Mouse (Mus musculus) limb, embryonic 14.5 days (tissue): ENCODE data around the gene Mitd1. TPM values are rescaled to one million over a fixed set of nuclear protein-coding genes. Genes with fewer than 3 reads are reported as not detected.

Source experiments
- ATAC-seq: fragments of 200-750 bp; cut with Nextera tagmentation; 2 replicates; pipeline ENCODE4 v1.8.0; 2017; ENCODE audit warnings: low read depth, moderate number of reproducible peaks, moderate TSS enrichment; ENCODE audit not compliant: low FRiP score
- DNase-seq: peaks from one replicate; pipeline ENCODE4 v3.0.0-alpha.2; 2015; ENCODE audit warnings: low spot score
- H3K27ac ChIP-seq: fragments of 300-500 bp; sonication (generic); replicated peaks from 2 replicates; pipeline ENCODE4 v1.5.1; 2014; ENCODE audit warnings: low read depth, mild to moderate bottlenecking, low read length, moderate library complexity, mixed read lengths
- H3K27me3 ChIP-seq: fragments of 300-500 bp; sonication (generic); 2 replicates; pipeline ENCODE4 v1.6.1; 2014; ENCODE audit warnings: low read length, mixed read lengths; ENCODE audit not compliant: control insufficient read depth, insufficient read depth
- H3K36me3 ChIP-seq: fragments of 300-500 bp; sonication (generic); 2 replicates; pipeline ENCODE4 v1.6.1; 2014; ENCODE audit warnings: mild to moderate bottlenecking, low read length, moderate library complexity, mixed read lengths; ENCODE audit not compliant: control insufficient read depth, insufficient read depth
- H3K4me1 ChIP-seq: fragments of 300-500 bp; sonication (generic); 2 replicates; pipeline ENCODE4 v1.6.1; 2014; ENCODE audit warnings: antibody characterized with exemption, low read length, mixed read lengths; ENCODE audit not compliant: control insufficient read depth, insufficient read depth
- H3K4me2 ChIP-seq: fragments of 300-500 bp; sonication (generic); replicated peaks from 2 replicates; pipeline ENCODE4 v1.6.1; 2014; ENCODE audit warnings: low read depth, mild to moderate bottlenecking, low read length, moderate library complexity; ENCODE audit not compliant: severe bottlenecking
- H3K4me3 ChIP-seq: fragments of 300-500 bp; sonication (generic); replicated peaks from 2 replicates; pipeline ENCODE4 v1.5.1; 2014; ENCODE audit warnings: low read length
- H3K9ac ChIP-seq: fragments of 300-500 bp; sonication (generic); 2 replicates; pipeline ENCODE4 v1.6.1; 2014; ENCODE audit warnings: mild to moderate bottlenecking, low read depth, low read length, moderate library complexity; ENCODE audit not compliant: severe bottlenecking
- H3K9me3 ChIP-seq: fragments of 300-500 bp; sonication (generic); 2 replicates; pipeline ENCODE4 v1.6.1; 2016; ENCODE audit warnings: low read length; ENCODE audit not compliant: control insufficient read depth
- POLR2A ChIP-seq: fragments of 200-500 bp; IDR thresholded peaks from 2 replicates; pipeline ENCODE4 v1.8.0; 2012; ENCODE audit warnings: inconsistent platforms, mild to moderate bottlenecking, moderate library complexity, borderline replicate concordance; ENCODE audit not compliant: insufficient read depth, insufficient read length; ENCODE audit errors: extremely low read depth
- WGBS: fragments of 180-500 bp; shearing (Covaris S2); extraction: QIAGEN DNeasy Blood & Tissue Kit; methylation state at CpG from one replicate; pipeline ENCODE4 v1.1.7; 2014; 5-methylcytosine and 5-hydroxymethylcytosine counted together
- polyA plus RNA-seq, 2 experiments: library from polyadenylated mRNA; depleted of rRNA in 1 of 2; stranded (reverse) in 1 of 2; unstranded in 1 of 2; fragments of >200 nt; fragmentation: Nextera tagmentation in 1 of 2; extraction: Ambion mirVana in 1 of 2; gene quantifications; 2 replicates each; pipeline versions ENCODE4 v1.2.1 to v1.2.3; 2012 to 2014

The Mitd1 gene
- polyA plus RNA-seq, 2 experiments: 27.6 to 30.5 TPM

DNA sequence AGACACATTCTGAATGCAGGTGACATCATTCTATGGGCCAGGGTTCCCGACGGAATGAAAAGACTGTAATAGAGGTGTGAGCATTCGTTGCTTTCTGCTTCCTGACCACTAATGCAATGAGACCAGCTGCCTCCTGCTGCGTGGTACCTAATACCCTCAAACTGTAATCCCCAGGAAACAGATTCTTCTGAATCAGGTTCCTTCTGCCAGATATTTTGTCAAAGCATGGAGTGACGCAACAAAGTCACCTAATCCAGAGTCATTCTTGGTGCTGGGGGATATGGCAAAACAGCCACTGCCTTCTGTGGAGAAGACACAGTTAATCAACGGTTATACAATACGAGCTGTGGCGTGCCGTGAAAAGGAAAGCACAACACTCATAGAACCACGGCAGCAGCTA, 21.6 kb downstream of the Mitd1 start:
- DNase-seq: no peak
- H3K36me3 ChIP-seq: no peaks in the 10 kb centered on the region
- H3K9me3 ChIP-seq: no peaks in the 10 kb centered on the region
- 0 out of 2 replicates have a peak, but pooled peaks cover 5% of the 10 kb centered on the region for H3K27me3 ChIP-seq
- no peak overlapping the region for H3K27ac ChIP-seq
- no peak overlapping the region for H3K9ac ChIP-seq
- H3K4me2 ChIP-seq: no peak overlapping the region
- WGBS: 59% methylated on average over 10 of the region's 10 CpGs
- peaks cover 6% of the 10 kb centered on the region; the same call in 1 of the 2 replicates for H3K4me1 ChIP-seq
- TF ChIP-seq POLR2A: no peak
- no peak overlapping the region for H3K4me3 ChIP-seq
- ATAC-seq: no peak

- H3K4me2 ChIP-seq: no peak overlapping the region
- no peak for TF ChIP-seq POLR2A
Observed at GRCm38 (mm10) chr1:37867684-37868322, 22.4 kb downstream of the Mitd1 start.

GRCm38 (mm10) chr1:37867056-37867455, 23.2 kb downstream of the Mitd1 start:
- Histone ChIP-seq H3K9me3 (no peaks in the 10 kb centered on the region), H3K27ac (no peak overlapping the region), H3K4me2 (no peak overlapping the region), H3K4me1 (0 out of 2 replicates have a peak, but pooled peaks cover 2% of the 10 kb centered on the region), H3K9ac (no peak overlapping the region), H3K4me3 (no peak overlapping the region), H3K27me3 (0 out of 2 replicates have a peak, but pooled peaks cover 5% of the 10 kb centered on the region), H3K36me3 (no peaks in the 10 kb centered on the region)
- WGBS: 82% methylated on average over 1 of the region's 1 CpGs
- no peak for DNase-seq
- no peak for ATAC-seq
- no peak for TF ChIP-seq POLR2A

More at GRCm38 (mm10) chr1:37867684-37868322, 22.4 kb downstream of the Mitd1 start:
- 0 out of 2 replicates have a peak, but pooled peaks cover 2% of the 10 kb centered on the region for H3K4me1 ChIP-seq
- 72% methylated on average over 10 of the region's 10 CpGs for WGBS
- H3K4me3 ChIP-seq: no peak overlapping the region
- no peaks in the 10 kb centered on the region for H3K36me3 ChIP-seq
- H3K9ac ChIP-seq: no peak overlapping the region
- no peak for ATAC-seq
- H3K9me3 ChIP-seq: no peaks in the 10 kb centered on the region
- DNase-seq: no peak
- 0 out of 2 replicates have a peak, but pooled peaks cover 5% of the 10 kb centered on the region for H3K27me3 ChIP-seq
- H3K27ac ChIP-seq: no peak overlapping the region

DNA sequence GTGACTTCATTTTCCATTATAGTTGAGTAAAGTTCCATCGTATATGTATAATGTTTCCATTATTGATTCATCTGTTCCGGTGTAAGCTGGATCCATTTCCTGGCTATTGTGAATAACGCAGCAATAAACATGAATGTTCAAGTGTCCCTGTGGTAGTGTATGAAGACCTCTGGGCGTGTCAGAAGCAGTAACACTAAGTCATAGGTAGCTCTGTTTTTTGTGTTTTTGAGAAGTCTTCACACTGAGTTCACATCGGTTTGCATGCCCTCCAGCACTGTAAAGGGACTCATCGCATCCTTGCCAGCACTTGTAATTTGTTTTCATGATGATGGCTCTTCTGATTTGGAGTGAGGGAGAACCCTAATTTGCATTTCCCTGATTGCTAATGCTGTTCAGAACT, 23.9 kb downstream of the Mitd1 start, which contains the start of gene Tsga10:
Tsga10 (minus strand) TSS at position 144 of the 400 bp plus-strand sequence.
- H3K27me3 ChIP-seq: 0 out of 2 replicates have a peak, but pooled peaks cover 5% of the 10 kb centered on the region
- peak within 1 kb of the TSS; percentile 59 for H3K9ac ChIP-seq
- peak within 1 kb of the TSS; percentile 65 for H3K4me3 ChIP-seq
- H3K4me2 ChIP-seq: peak within 1 kb of the TSS; percentile 68
- 75% methylated on average over 6 of the region's 6 CpGs for WGBS
- DNase-seq (no peak), ATAC-seq (no peak)
- no peak for TF ChIP-seq POLR2A
- H3K27ac ChIP-seq: peak within 1 kb of the TSS; percentile 59; the same call in 1 of the 2 replicates
- 0 out of 2 replicates have a peak, but pooled peaks cover 2% of the 10 kb centered on the region for H3K4me1 ChIP-seq
- no peaks in the 10 kb centered on the region for H3K36me3 ChIP-seq
- H3K9me3 ChIP-seq: no peaks in the 10 kb centered on the region

GRCm38 (mm10) chr1:37865401-37866215, 24.6 kb downstream of the Mitd1 start:
- Histone ChIP-seq H3K9me3 (no peaks in the 10 kb centered on the region), H3K9ac (peak overlapping the region; percentile 59), H3K4me3 (peak overlapping the region; percentile 65), H3K27ac (peak overlapping the region; percentile 59; the same call in 1 of the 2 replicates), H3K4me2 (peak overlapping the region; percentile 68), H3K36me3 (no peaks in the 10 kb centered on the region), H3K27me3 (0 out of 2 replicates have a peak, but pooled peaks cover 5% of the 10 kb centered on the region), H3K4me1 (0 out of 2 replicates have a peak, but pooled peaks cover 2% of the 10 kb centered on the region)
- WGBS: 10% methylated on average over 23 of the region's 23 CpGs
- ATAC-seq (no peak), DNase-seq (no peak)
- no peak for TF ChIP-seq POLR2A
